Mouse (Mus musculus) urinary bladder, adult 2 months (tissue): Measurements from ENCODE around the gene Hoxd12. TPM values are rescaled to one million over a fixed set of nuclear protein-coding genes. Genes with fewer than 3 reads are reported as not detected.

ENCODE experiments used
- DNase-seq: peaks from one replicate; pipeline ENCODE4 v3.0.0; 2022; ENCODE audit warnings: low spot score
- polyA plus RNA-seq: library from polyadenylated mRNA; depleted of rRNA; stranded (reverse); fragments of >200 nt; gene quantifications from 2 replicates; pipeline ENCODE4 v1.2.3, GENCODE M21; 2012; rRNA removed

The Hoxd12 gene
- polyA plus RNA-seq, result 2.3 and 2.6 TPM in 2 replicates

GRCm38 (mm10) chr2:74674881-74675665, at the start of gene Hoxd12:
Gene Hoxd12, plus strand, starts transcription at chr2:74675013.
- DNase-seq, result no peak

GRCm38 (mm10) chr2:74635412-74635811, 39.4 kb upstream of the Hoxd12 start:
- no peak for DNase-seq

GRCm38 (mm10) chr2:74642431-74642830, 32.4 kb upstream of the Hoxd12 start:
- no peak for DNase-seq

GRCm38 (mm10) chr2:74645631-74646030, 29.2 kb upstream of the Hoxd12 start:
- no peak for DNase-seq

- no peak for DNase-seq
Observed at GRCm38 (mm10) chr2:74647082-74647864, 27.5 kb upstream of the Hoxd12 start.

- no peak for DNase-seq
Observed at GRCm38 (mm10) chr2:74652996-74653340, 21.8 kb upstream of the Hoxd12 start.

DNA sequence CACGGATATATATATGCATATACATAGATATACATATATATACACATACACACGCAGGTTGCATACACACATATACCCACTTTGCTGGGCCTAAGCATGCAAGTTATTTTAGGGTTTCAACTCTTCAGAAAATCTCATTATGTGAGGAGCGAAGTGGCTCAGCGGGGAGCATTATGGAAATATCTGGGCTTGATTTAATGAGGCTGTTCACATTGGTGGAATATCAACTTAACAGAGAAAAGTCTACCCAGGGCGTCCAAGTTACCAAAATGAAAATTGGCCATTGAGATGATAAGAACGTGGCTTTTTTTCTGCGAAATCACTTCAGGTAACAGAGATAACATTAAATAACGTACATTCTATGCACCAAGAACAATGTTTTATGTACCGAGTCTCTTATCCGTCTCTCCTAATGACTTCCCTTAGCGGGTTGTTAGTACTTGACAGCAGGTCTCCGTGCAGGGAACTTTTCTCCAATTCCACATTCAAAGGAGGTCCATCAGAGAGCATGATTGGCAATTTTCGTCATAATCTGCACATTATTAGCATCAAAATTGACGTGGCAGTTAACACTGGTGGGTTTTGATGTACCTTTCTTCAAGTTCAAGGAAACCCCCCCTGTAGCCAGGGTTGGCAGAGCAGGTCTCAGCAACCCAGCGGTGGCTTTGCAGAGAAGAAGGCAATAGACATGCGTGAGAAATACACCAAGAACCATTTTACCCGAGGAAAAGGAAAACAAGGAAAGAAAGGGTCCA, 20.9 kb upstream of the Hoxd12 start:
- DNase-seq, result no peak

GRCm38 (mm10) chr2:74654743-74655419, 19.9 kb upstream of the Hoxd12 start:
- DNase-seq, result no peak

- DNase-seq, result peak; percentile 49
Observed at GRCm38 (mm10) chr2:74655420-74655781, 19.4 kb upstream of the Hoxd12 start.

- no peak for DNase-seq
Observed at GRCm38 (mm10) chr2:74655821-74656631, 18.8 kb upstream of the Hoxd12 start.

GRCm38 (mm10) chr2:74656632-74657021, 18.2 kb upstream of the Hoxd12 start:
- no peak for DNase-seq

DNA sequence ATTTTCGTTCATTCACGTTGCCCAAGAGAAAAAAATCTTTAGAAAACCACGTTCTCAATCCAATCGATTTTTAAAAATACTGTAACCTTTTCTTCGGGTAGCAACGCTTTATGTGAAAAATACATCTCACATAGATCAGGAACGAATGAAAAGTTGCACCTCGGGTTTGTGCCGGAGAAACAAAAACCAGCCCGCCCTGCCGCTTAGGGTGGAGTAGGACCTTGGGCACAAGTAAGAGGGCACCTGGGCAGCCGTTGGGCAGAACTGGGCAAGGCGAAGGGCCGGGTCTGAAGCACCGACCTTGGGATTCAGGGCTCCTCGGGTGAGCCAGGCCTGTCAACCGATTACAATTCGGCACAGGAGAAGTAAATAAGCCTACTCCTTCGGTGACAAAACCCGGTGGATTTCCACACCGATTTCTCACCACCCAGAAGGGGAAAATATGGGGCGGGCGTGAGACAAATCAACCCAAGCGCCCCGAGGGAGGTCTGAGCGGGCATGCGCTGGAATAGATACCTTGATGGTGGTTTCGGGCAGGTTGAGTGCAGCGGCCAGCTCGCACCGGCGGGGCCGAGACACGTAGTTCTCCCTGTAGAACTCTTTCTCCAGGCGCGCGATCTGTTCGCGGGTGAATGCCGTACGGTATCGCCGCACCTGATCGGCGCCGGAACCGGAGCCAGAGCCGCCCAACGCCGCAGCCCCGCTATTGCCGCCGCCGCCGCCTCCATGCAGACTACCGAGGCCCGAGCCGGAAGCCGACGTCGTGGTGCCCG, 17.4 kb upstream of the Hoxd12 start:
- peak; percentile 31 for DNase-seq

- no peak for DNase-seq
Observed at GRCm38 (mm10) chr2:74658024-74658666, 16.7 kb upstream of the Hoxd12 start.

- DNase-seq, result no peak
Observed at GRCm38 (mm10) chr2:74658667-74659371, 16.0 kb upstream of the Hoxd12 start.

DNA sequence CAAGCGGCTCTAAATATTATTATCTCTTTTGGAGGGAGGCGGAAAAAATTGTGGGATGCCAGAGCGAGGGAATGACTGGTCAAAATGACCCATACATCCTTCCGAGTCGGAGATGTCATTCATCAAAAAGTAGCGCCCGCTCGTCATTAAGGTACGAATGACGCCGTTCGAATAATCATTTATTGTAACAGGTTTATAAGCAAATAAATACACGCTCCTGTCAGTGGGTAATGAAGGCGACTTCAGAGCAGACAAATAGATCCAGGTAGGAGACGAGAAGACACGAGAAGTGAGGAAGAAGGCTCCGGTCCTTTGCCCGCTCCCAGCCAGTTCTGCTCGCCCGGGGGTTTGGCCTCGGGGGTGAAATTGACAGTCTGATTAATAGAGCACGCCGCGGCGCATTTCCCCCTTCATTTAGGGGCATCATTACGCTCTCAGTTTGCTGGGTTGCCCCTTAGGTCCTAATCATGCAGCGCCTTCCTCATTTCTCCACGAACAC, 15.3 kb upstream of the Hoxd12 start, which contains the start of gene Evx2:
Gene Evx2 (minus strand): TSS at position 51 of the 499 bp plus-strand sequence.
- no peak for DNase-seq

DNA sequence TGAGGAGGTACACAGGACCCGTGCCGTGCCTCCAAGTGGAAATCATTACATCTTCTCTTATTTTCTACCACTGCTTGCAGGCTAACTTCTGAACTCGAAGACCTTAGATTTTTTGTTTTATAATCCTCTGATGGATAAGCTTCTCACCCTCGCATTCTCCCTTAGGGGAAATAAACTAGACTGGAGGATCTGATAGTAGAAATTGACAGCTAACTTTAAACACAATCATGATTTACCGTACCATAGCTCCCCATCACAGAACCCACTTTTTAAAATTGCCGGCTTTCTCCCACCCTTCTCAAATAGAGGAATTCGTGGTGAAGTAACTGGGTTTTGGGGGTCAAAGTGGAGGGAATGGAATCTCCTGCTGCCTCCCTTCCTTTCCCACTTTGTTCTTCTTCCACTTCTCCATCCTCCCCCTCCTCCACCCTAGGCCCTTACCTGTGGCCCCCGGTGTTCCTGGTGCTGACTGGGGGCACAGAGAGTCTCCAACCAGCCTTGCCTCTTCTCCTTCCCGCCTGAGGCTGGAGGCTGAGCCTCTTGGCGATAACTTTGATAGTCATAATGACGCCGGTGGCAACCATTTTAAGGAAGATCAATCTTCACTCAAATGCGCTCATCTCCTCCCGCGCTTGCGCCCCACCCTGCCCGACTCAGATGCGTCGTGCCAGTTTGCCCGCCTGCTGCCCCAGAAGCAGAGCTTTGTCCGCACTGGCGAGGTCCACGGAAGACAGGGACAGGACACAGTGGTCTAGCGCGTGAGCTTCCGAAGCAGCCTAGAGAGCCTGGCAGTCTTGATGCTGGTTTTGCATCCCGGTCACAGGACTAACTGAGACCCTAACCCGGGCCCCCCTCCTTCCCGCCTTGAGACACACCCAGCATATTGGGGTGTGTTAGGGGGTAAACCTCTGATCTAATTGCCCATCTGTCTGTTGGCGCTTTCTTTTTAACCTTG, 14.1 kb upstream of the Hoxd12 start:
- DNase-seq, result no peak

GRCm38 (mm10) chr2:74661685-74662084, 13.1 kb upstream of the Hoxd12 start:
- DNase-seq, result no peak
